Comparison of ENCODE assay signal across 7 mouse cellular contexts in the genomic region with DNA sequence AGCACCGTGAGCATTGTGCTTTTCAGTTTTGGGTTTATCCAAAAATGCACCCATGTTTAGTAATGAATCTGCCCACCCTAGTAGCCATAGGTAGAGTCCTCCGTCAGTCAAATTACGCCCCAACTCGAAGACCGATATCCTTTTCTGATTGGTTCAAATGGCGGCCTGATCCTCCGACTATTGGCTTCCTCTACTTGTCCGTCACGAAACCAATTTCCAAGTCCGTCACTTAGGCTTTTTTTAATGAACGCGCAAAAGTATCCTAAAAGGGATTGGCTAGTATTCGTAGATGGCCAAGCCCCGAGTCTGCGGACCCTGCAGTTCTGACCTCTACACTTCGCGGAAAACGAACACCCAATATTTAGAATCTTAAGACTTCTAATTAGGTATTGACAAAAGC.
DNase-seq lines count a peak whose midpoint lies in the region; ATAC-seq and TF ChIP-seq lines count a peak whose summit lies in the region.
"Not testable (repeated sequence)": the region's sequence is repeated elsewhere in the genome, so short reads cannot be mapped to it uniquely, and the experiment has no call there.

No protein-coding gene starts in this region.

- H3K27me3 ChIP-seq in forebrain, embryonic 15.5 days; heart, embryonic 16.5 days (ENCODE audit: control insufficient read depth, insufficient read depth, low read length); kidney, adult 2 months (replicated peaks; ENCODE audit: control insufficient read depth, insufficient read depth, low read length): not testable (repeated sequence)

- not testable (repeated sequence) for TF ChIP-seq CTCF in kidney, adult 2 months (conservative IDR thresholded peaks at IDR 0.05; ENCODE audit: insufficient read depth, insufficient read length, low read depth, low read length)

- H3K36me3 ChIP-seq in forebrain, embryonic 15.5 days; heart, embryonic 16.5 days (ENCODE audit: control insufficient read depth, insufficient read depth); kidney, adult 2 months (ENCODE audit: control insufficient read depth, insufficient read depth, low read length): not testable (repeated sequence)

- ATAC-seq in forebrain, embryonic 15.5 days (replicated peaks): peak; percentile 95
- ATAC-seq in heart, embryonic 16.5 days (replicated peaks; ENCODE audit: extremely low read depth, insufficient read depth, low FRiP score): peak; percentile 89

- H3K4me1 ChIP-seq in forebrain, embryonic 15.5 days; heart, embryonic 16.5 days (ENCODE audit: control insufficient read depth, insufficient read depth, low read length); kidney, adult 2 months (ENCODE audit: control insufficient read depth, insufficient read depth, low read length): not testable (repeated sequence)

- H3K4me3 ChIP-seq in forebrain, embryonic 15.5 days; heart, embryonic 16.5 days (ENCODE audit: low read length); kidney, adult 2 months (ENCODE audit: insufficient read depth, low read depth, low read length): not testable (repeated sequence)

- peak; percentile 59 for DNase-seq in cerebellum, adult 11-12 months
- DNase-seq in kidney, adult 2 months: peak; percentile 78
- peak; percentile 20 to 45 for DNase-seq in left cerebral cortex, adult 9 months (ENCODE audit: low spot score in 2 of 2)
- peak; percentile 63 for DNase-seq in lung, postnatal 10 days
- DNase-seq in ovary, adult 18-20 months (ENCODE audit: low spot score): peak; percentile 10

- 97% methylated on average over 18 of the region's 18 CpGs for WGBS in forebrain, embryonic 15.5 days
- WGBS in heart, embryonic 16.5 days: 93% methylated on average over 18 of the region's 18 CpGs
- 95% methylated on average over 18 of the region's 18 CpGs for WGBS in kidney, adult 2 months

- H3K9me3 ChIP-seq in forebrain, embryonic 15.5 days; heart, embryonic 16.5 days (replicated peaks; ENCODE audit: control insufficient read depth, low read length): not testable (repeated sequence)

- not testable (repeated sequence) for H3K4me2 ChIP-seq in forebrain, embryonic 15.5 days (replicated peaks); heart, embryonic 16.5 days (ENCODE audit: low read depth, low read length)

- not testable (repeated sequence) for H3K9ac ChIP-seq in forebrain, embryonic 15.5 days (replicated peaks); heart, embryonic 16.5 days (ENCODE audit: low read length)

- TF ChIP-seq POLR2A in kidney, adult 2 months (IDR thresholded peaks at IDR 0.05; ENCODE audit: low read depth, low read length): not testable (repeated sequence)

- H3K27ac ChIP-seq in forebrain, embryonic 15.5 days (replicated peaks); heart, embryonic 16.5 days (ENCODE audit: low read length); kidney, adult 2 months (ENCODE audit: insufficient read depth, low read depth, low read length): not testable (repeated sequence)

Comparison
In these comparisons a context has a peak if more than half of its experiments do, and no peak if none do; other contexts are left out.
1. DNase-seq: peak in every context shown above with its lines; median percentile 78 in kidney, adult 2 months; 63 in lung, postnatal 10 days; 59 in cerebellum, adult 11-12 months; 32 in left cerebral cortex, adult 9 months; 10 in ovary, adult 18-20 months.